Mouse (Mus musculus): ENCODE data around the gene Card19. TPM values are rescaled to one million over a fixed set of nuclear protein-coding genes. Genes with fewer than 3 reads are reported as not detected.

Gene Card19
- polyA plus RNA-seq, 1 experiment from 2014 or later = 71.9 TPM

- ATAC-seq (replicated peaks; ENCODE audit: insufficient number of reproducible peaks, low FRiP score, low TSS enrichment) = no peak
- no peak overlapping the region for H3K9ac ChIP-seq (ENCODE audit: low read depth, low read length)
- no peaks in the 10 kb centered on the region for H3K36me3 ChIP-seq (ENCODE audit: control insufficient read depth, insufficient read depth, low read length)
- no peaks in the 10 kb centered on the region for H3K4me1 ChIP-seq (ENCODE audit: control insufficient read depth, insufficient read depth, low read length)
- H3K27ac ChIP-seq (ENCODE audit: low read depth, low read length) = no peak overlapping the region
- no peaks in the 10 kb centered on the region for H3K9me3 ChIP-seq (replicated peaks; ENCODE audit: control insufficient read depth, low read length)
- H3K4me2 ChIP-seq = no peak overlapping the region
- H3K4me3 ChIP-seq (ENCODE audit: low read depth, low read length) = no peak overlapping the region
- no peaks in the 10 kb centered on the region for H3K27me3 ChIP-seq (ENCODE audit: control insufficient read depth, insufficient read depth, low read length)
- WGBS (ENCODE audit: insufficient replicate concordance) = 92% methylated on average over 8 of the region's 8 CpGs
Observed at GRCm38 (mm10) chr13:49238737-49239136, 22.9 kb upstream of the Card19 start.

GRCm38 (mm10) chr13:49237617-49238016 is 21.8 kb upstream of the Card19 start:
- Histone ChIP-seq H3K27me3 (ENCODE audit: control insufficient read depth, insufficient read depth, low read length) (no peaks in the 10 kb centered on the region), H3K36me3 (ENCODE audit: control insufficient read depth, insufficient read depth, low read length) (no peaks in the 10 kb centered on the region), H3K9me3 (replicated peaks; ENCODE audit: control insufficient read depth, low read length) (no peaks in the 10 kb centered on the region), H3K27ac (ENCODE audit: low read depth, low read length) (no peak overlapping the region), H3K4me3 (ENCODE audit: low read depth, low read length) (no peak overlapping the region), H3K4me1 (ENCODE audit: control insufficient read depth, insufficient read depth, low read length) (no peaks in the 10 kb centered on the region), H3K4me2 (no peak overlapping the region), H3K9ac (ENCODE audit: low read depth, low read length) (no peak overlapping the region)
- no peak for ATAC-seq (replicated peaks; ENCODE audit: insufficient number of reproducible peaks, low FRiP score, low TSS enrichment)
- 78% methylated on average over 8 of the region's 8 CpGs for WGBS (ENCODE audit: insufficient replicate concordance)

- H3K27me3 ChIP-seq (ENCODE audit: control insufficient read depth, insufficient read depth, low read length) = no peaks in the 10 kb centered on the region
- 88% methylated on average over 4 of the region's 4 CpGs for WGBS (ENCODE audit: insufficient replicate concordance)
- no peaks in the 10 kb centered on the region for H3K4me1 ChIP-seq (ENCODE audit: control insufficient read depth, insufficient read depth, low read length)
- H3K36me3 ChIP-seq (ENCODE audit: control insufficient read depth, insufficient read depth, low read length) = no peaks in the 10 kb centered on the region
- H3K9ac ChIP-seq (ENCODE audit: low read depth, low read length) = no peak overlapping the region
- H3K27ac ChIP-seq (ENCODE audit: low read depth, low read length) = no peak overlapping the region
- no peak overlapping the region for H3K4me2 ChIP-seq
- no peaks in the 10 kb centered on the region for H3K9me3 ChIP-seq (replicated peaks; ENCODE audit: control insufficient read depth, low read length)
- no peak for ATAC-seq (replicated peaks; ENCODE audit: insufficient number of reproducible peaks, low FRiP score, low TSS enrichment)
- no peak overlapping the region for H3K4me3 ChIP-seq (ENCODE audit: low read depth, low read length)
Observed at GRCm38 (mm10) chr13:49234711-49235110, 18.9 kb upstream of the Card19 start.

GRCm38 (mm10) chr13:49233792-49234572 is 18.1 kb upstream of the Card19 start:
- WGBS (ENCODE audit: insufficient replicate concordance) = 83% methylated on average over 8 of the region's 8 CpGs

GRCm38 (mm10) chr13:49225633-49226032 is 9.8 kb upstream of the Card19 start:
- no peaks in the 10 kb centered on the region for H3K9me3 ChIP-seq (replicated peaks; ENCODE audit: control insufficient read depth, low read length)
- H3K4me1 ChIP-seq (ENCODE audit: control insufficient read depth, insufficient read depth, low read length) = no peaks in the 10 kb centered on the region
- H3K27ac ChIP-seq (ENCODE audit: low read depth, low read length) = no peak overlapping the region
- H3K27me3 ChIP-seq (ENCODE audit: control insufficient read depth, insufficient read depth, low read length) = peaks cover 22% of the 10 kb centered on the region
- no peaks in the 10 kb centered on the region for H3K36me3 ChIP-seq (ENCODE audit: control insufficient read depth, insufficient read depth, low read length)
- H3K9ac ChIP-seq (ENCODE audit: low read depth, low read length) = no peak overlapping the region
- 24% methylated on average over 4 of the region's 4 CpGs for whole genome bisulfite sequencing (ENCODE audit: insufficient replicate concordance)
- ATAC-seq (replicated peaks; ENCODE audit: insufficient number of reproducible peaks, low FRiP score, low TSS enrichment) = no peak
- H3K4me3 ChIP-seq (ENCODE audit: low read depth, low read length) = no peak overlapping the region
- H3K4me2 ChIP-seq = no peak overlapping the region

More at GRCm38 (mm10) chr13:49233792-49234572, 18.1 kb upstream of the Card19 start:
- Histone ChIP-seq H3K27ac (ENCODE audit: low read depth, low read length) (no peak overlapping the region), H3K27me3 (ENCODE audit: control insufficient read depth, insufficient read depth, low read length) (no peaks in the 10 kb centered on the region), H3K9me3 (replicated peaks; ENCODE audit: control insufficient read depth, low read length) (no peaks in the 10 kb centered on the region), H3K9ac (ENCODE audit: low read depth, low read length) (no peak overlapping the region), H3K36me3 (ENCODE audit: control insufficient read depth, insufficient read depth, low read length) (no peaks in the 10 kb centered on the region), H3K4me3 (ENCODE audit: low read depth, low read length) (no peak overlapping the region), H3K4me2 (no peak overlapping the region), H3K4me1 (ENCODE audit: control insufficient read depth, insufficient read depth, low read length) (no peaks in the 10 kb centered on the region)
- no peak for ATAC-seq (replicated peaks; ENCODE audit: insufficient number of reproducible peaks, low FRiP score, low TSS enrichment)

GRCm38 (mm10) chr13:49225159-49225558 is 9.3 kb upstream of the Card19 start:
- no peak for ATAC-seq (replicated peaks; ENCODE audit: insufficient number of reproducible peaks, low FRiP score, low TSS enrichment)
- WGBS (ENCODE audit: insufficient replicate concordance) = 50% methylated on average over 3 of the region's 3 CpGs

GRCm38 (mm10) chr13:49224729-49225128 is 8.9 kb upstream of the Card19 start:
- no peaks in the 10 kb centered on the region for H3K4me1 ChIP-seq (ENCODE audit: control insufficient read depth, insufficient read depth, low read length)

More at GRCm38 (mm10) chr13:49225159-49225558, 9.3 kb upstream of the Card19 start:
- Histone ChIP-seq H3K4me3 (ENCODE audit: low read depth, low read length) (no peak overlapping the region), H3K4me2 (no peak overlapping the region), H3K27ac (ENCODE audit: low read depth, low read length) (no peak overlapping the region), H3K36me3 (ENCODE audit: control insufficient read depth, insufficient read depth, low read length) (no peaks in the 10 kb centered on the region), H3K27me3 (ENCODE audit: control insufficient read depth, insufficient read depth, low read length) (peaks cover 22% of the 10 kb centered on the region), H3K9me3 (replicated peaks; ENCODE audit: control insufficient read depth, low read length) (no peaks in the 10 kb centered on the region), H3K4me1 (ENCODE audit: control insufficient read depth, insufficient read depth, low read length) (no peaks in the 10 kb centered on the region), H3K9ac (ENCODE audit: low read depth, low read length) (no peak overlapping the region)

GRCm38 (mm10) chr13:49224314-49224713 is 8.5 kb upstream of the Card19 start:
- Histone ChIP-seq H3K27me3 (ENCODE audit: control insufficient read depth, insufficient read depth, low read length) (peaks cover 22% of the 10 kb centered on the region), H3K4me2 (peak overlapping the region; percentile 5; the same call in 1 of the 2 replicates), H3K27ac (ENCODE audit: low read depth, low read length) (no peak overlapping the region), H3K9me3 (replicated peaks; ENCODE audit: control insufficient read depth, low read length) (no peaks in the 10 kb centered on the region), H3K4me3 (ENCODE audit: low read depth, low read length) (no peak overlapping the region), H3K4me1 (ENCODE audit: control insufficient read depth, insufficient read depth, low read length) (no peaks in the 10 kb centered on the region), H3K9ac (ENCODE audit: low read depth, low read length) (no peak overlapping the region), H3K36me3 (ENCODE audit: control insufficient read depth, insufficient read depth, low read length) (no peaks in the 10 kb centered on the region)
- no peak for ATAC-seq (replicated peaks; ENCODE audit: insufficient number of reproducible peaks, low FRiP score, low TSS enrichment)
- 6% methylated on average over 10 of the region's 10 CpGs for WGBS (ENCODE audit: insufficient replicate concordance)

More at GRCm38 (mm10) chr13:49224729-49225128, 8.9 kb upstream of the Card19 start:
- H3K27ac ChIP-seq (ENCODE audit: low read depth, low read length) = no peak overlapping the region
- H3K27me3 ChIP-seq (ENCODE audit: control insufficient read depth, insufficient read depth, low read length) = peaks cover 22% of the 10 kb centered on the region
- peak overlapping the region; percentile 5; the same call in 1 of the 2 replicates for H3K4me2 ChIP-seq
- H3K36me3 ChIP-seq (ENCODE audit: control insufficient read depth, insufficient read depth, low read length) = no peaks in the 10 kb centered on the region
- H3K9ac ChIP-seq (ENCODE audit: low read depth, low read length) = no peak overlapping the region
- no peak overlapping the region for H3K4me3 ChIP-seq (ENCODE audit: low read depth, low read length)
- ATAC-seq (replicated peaks; ENCODE audit: insufficient number of reproducible peaks, low FRiP score, low TSS enrichment) = no peak
- H3K9me3 ChIP-seq (replicated peaks; ENCODE audit: control insufficient read depth, low read length) = no peaks in the 10 kb centered on the region
- 20% methylated on average over 6 of the region's 6 CpGs for WGBS (ENCODE audit: insufficient replicate concordance)

GRCm38 (mm10) chr13:49220912-49221311 is 5.1 kb upstream of the Card19 start:
- Histone ChIP-seq H3K27me3 (ENCODE audit: control insufficient read depth, insufficient read depth, low read length) (peaks cover 23% of the 10 kb centered on the region), H3K4me1 (ENCODE audit: control insufficient read depth, insufficient read depth, low read length) (peaks cover 8% of the 10 kb centered on the region; the same call in 1 of the 2 replicates)
- 13% methylated on average over 5 of the region's 5 CpGs for WGBS (ENCODE audit: insufficient replicate concordance)

More at GRCm38 (mm10) chr13:49220912-49221311, 5.1 kb upstream of the Card19 start:
- no peaks in the 10 kb centered on the region for H3K9me3 ChIP-seq (replicated peaks; ENCODE audit: control insufficient read depth, low read length)
- H3K4me3 ChIP-seq (ENCODE audit: low read depth, low read length) = no peak overlapping the region
- H3K27ac ChIP-seq (ENCODE audit: low read depth, low read length) = no peak overlapping the region
- H3K36me3 ChIP-seq (ENCODE audit: control insufficient read depth, insufficient read depth, low read length) = no peaks in the 10 kb centered on the region
- H3K4me2 ChIP-seq = no peak overlapping the region
- no peak for ATAC-seq (replicated peaks; ENCODE audit: insufficient number of reproducible peaks, low FRiP score, low TSS enrichment)
- H3K9ac ChIP-seq (ENCODE audit: low read depth, low read length) = no peak overlapping the region

Data from heart, embryonic 11.5 days (tissue).